Mouse (Mus musculus): ENCODE measurements around the gene Aldh1a1.

DNA sequence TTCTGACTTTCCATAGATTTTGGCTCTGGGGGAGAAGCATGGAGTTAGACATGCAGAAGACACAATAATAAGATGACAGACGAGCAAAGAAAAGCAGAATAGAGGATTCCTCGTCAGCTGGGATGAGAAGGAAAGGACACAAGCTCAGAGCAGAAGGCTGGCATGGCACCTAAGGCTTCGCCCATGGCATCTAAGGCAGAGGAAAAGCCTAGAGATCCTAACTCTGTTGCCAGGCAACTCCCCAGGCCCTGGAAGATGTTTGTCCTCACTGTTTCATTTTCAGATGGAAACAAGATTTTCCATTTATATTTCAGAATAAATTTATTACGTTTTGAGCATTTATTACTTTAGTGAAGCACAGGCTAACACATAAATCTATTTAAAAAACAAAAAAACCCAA is 48.5 kb downstream of the Aldh1a1 start:
- TF ChIP-seq CTCF (IDR thresholded peaks at IDR 0.05), result no peak
- no peak for TF ChIP-seq EP300 (IDR thresholded peaks at IDR 0.05)

Data from lung, postnatal 0 days (tissue).